Mouse (Mus musculus) embryonic facial prominence, embryonic 14.5 days (tissue): ENCODE data around the gene Stx18. TPM values are rescaled to one million over a fixed set of nuclear protein-coding genes. Genes with fewer than 3 reads are reported as not detected.

Source experiments
- ATAC-seq: fragments of 200-750 bp; cut with Nextera tagmentation; 2 replicates; pipeline ENCODE4 v1.8.0; 2017; ENCODE audit warnings: low read depth, moderate number of reproducible peaks, moderate TSS enrichment
- DNase-seq: peaks from one replicate; pipeline ENCODE4 v3.0.0-alpha.2; 2015; ENCODE audit warnings: low spot score
- H3K27ac ChIP-seq: fragments of 300-500 bp; sonication (generic); replicated peaks from 2 replicates; pipeline ENCODE4 v1.5.1; 2014; ENCODE audit warnings: low read depth, mild to moderate bottlenecking, low read length, moderate library complexity
- H3K27me3 ChIP-seq: fragments of 300-500 bp; sonication (generic); replicated peaks from 2 replicates; pipeline ENCODE4 v1.6.1; 2014; ENCODE audit warnings: low read length; ENCODE audit not compliant: control insufficient read depth, insufficient read depth
- H3K36me3 ChIP-seq: fragments of 300-500 bp; sonication (generic); 2 replicates; pipeline ENCODE4 v1.6.1; 2014; ENCODE audit warnings: low read length, mixed read lengths; ENCODE audit not compliant: control insufficient read depth, insufficient read depth
- H3K4me1 ChIP-seq: fragments of 300-500 bp; sonication (generic); 2 replicates; pipeline ENCODE4 v1.6.1; 2014; ENCODE audit warnings: antibody characterized with exemption, low read length; ENCODE audit not compliant: control insufficient read depth, insufficient read depth
- H3K4me2 ChIP-seq: fragments of 300-500 bp; sonication (generic); 2 replicates; pipeline ENCODE4 v1.6.1; 2014; ENCODE audit warnings: low read depth, mild to moderate bottlenecking, low read length, moderate library complexity, mixed read lengths
- H3K4me3 ChIP-seq: fragments of 300-500 bp; sonication (generic); 2 replicates; pipeline ENCODE4 v1.5.1; 2014; ENCODE audit warnings: low read depth, mild to moderate bottlenecking, low read length
- H3K9ac ChIP-seq: fragments of 300-500 bp; sonication (generic); 2 replicates; pipeline ENCODE4 v1.6.1; 2014; ENCODE audit warnings: low read depth, mild to moderate bottlenecking, low read length, moderate library complexity, mixed read lengths
- H3K9me3 ChIP-seq: fragments of 300-500 bp; sonication (generic); 2 replicates; pipeline ENCODE4 v1.6.1; 2016; ENCODE audit warnings: low read length; ENCODE audit not compliant: control insufficient read depth
- WGBS: fragments of 180-500 bp; shearing (Covaris S2); extraction: QIAGEN DNeasy Blood & Tissue Kit; methylation state at CpG from one replicate; pipeline ENCODE4 v1.1.7; 2014; 5-methylcytosine and 5-hydroxymethylcytosine counted together
- polyA plus RNA-seq: library from polyadenylated mRNA; unstranded; fragments of >200 nt; fragmentation: Nextera tagmentation; extraction: Ambion mirVana; gene quantifications from 2 replicates; pipeline ENCODE4 v1.2.1, GENCODE M21; 2014

Gene Stx18
- polyA plus RNA-seq, 1 experiment from 2014 or later = 45.8 TPM

- WGBS = 79% methylated on average over 3 of the region's 3 CpGs
- Histone ChIP-seq H3K4me2 (no peak overlapping the region), H3K9ac (no peak overlapping the region), H3K9me3 (no peaks in the 10 kb centered on the region), H3K27me3 (no peaks in the 10 kb centered on the region), H3K4me3 (no peak overlapping the region), H3K36me3 (no peaks in the 10 kb centered on the region), H3K4me1 (no peaks in the 10 kb centered on the region), H3K27ac (no peak overlapping the region)
- DNase-seq (no peak), ATAC-seq (no peak)
Observed at GRCm38 (mm10) chr5:38016945-38017344, 21.6 kb upstream of the Stx18 start.

- Histone ChIP-seq H3K4me3 (no peak overlapping the region), H3K9me3 (no peaks in the 10 kb centered on the region), H3K27ac (no peak overlapping the region), H3K4me2 (no peak overlapping the region), H3K27me3 (no peaks in the 10 kb centered on the region), H3K36me3 (no peaks in the 10 kb centered on the region), H3K9ac (no peak overlapping the region), H3K4me1 (peaks cover 8% of the 10 kb centered on the region; the same call in 1 of the 2 replicates)
- ATAC-seq = no peak
- WGBS = 55% methylated on average over 5 of the region's 5 CpGs
- DNase-seq = no peak
Observed at GRCm38 (mm10) chr5:38027656-38028055, 10.9 kb upstream of the Stx18 start.

- Histone ChIP-seq H3K4me2 (peak overlapping the region; percentile 86), H3K27ac (peak overlapping the region; percentile 75; the same call in 1 of the 2 replicates), H3K36me3 (peaks cover 6% of the 10 kb centered on the region; the same call in 1 of the 2 replicates), H3K9me3 (no peaks in the 10 kb centered on the region), H3K9ac (peak overlapping the region; percentile 84), H3K27me3 (0 out of 2 replicates have a peak, but pooled peaks cover 2% of the 10 kb centered on the region), H3K4me3 (peak overlapping the region; percentile 77), H3K4me1 (peaks cover 12% of the 10 kb centered on the region)
- no peak for DNase-seq
- no peak for ATAC-seq
- WGBS = 19% methylated on average over 9 of the region's 9 CpGs
Observed at GRCm38 (mm10) chr5:38038274-38038673, 268 bp upstream of the Stx18 start.

- H3K9ac ChIP-seq = peak overlapping the region; percentile 84
- H3K9me3 ChIP-seq = no peaks in the 10 kb centered on the region
- no peaks in the 10 kb centered on the region for H3K27me3 ChIP-seq
- no peak overlapping the region for H3K27ac ChIP-seq
- 24% methylated on average over 9 of the region's 9 CpGs for WGBS
- DNase-seq (no peak), ATAC-seq (no peak)
- H3K36me3 ChIP-seq = peaks cover 6% of the 10 kb centered on the region; the same call in 1 of the 2 replicates
- peak overlapping the region; percentile 86 for H3K4me2 ChIP-seq
- peaks cover 12% of the 10 kb centered on the region for H3K4me1 ChIP-seq
- H3K4me3 ChIP-seq = peak overlapping the region; percentile 77
Observed at GRCm38 (mm10) chr5:38039796-38040195, 1.3 kb downstream of the Stx18 start.

- Histone ChIP-seq H3K27me3 (no peaks in the 10 kb centered on the region), H3K36me3 (peaks cover 6% of the 10 kb centered on the region; the same call in 1 of the 2 replicates), H3K27ac (no peak overlapping the region), H3K4me2 (no peak overlapping the region), H3K4me1 (peaks cover 5% of the 10 kb centered on the region; the same call in 1 of the 2 replicates), H3K9me3 (no peaks in the 10 kb centered on the region), H3K4me3 (no peak overlapping the region), H3K9ac (no peak overlapping the region)
- DNase-seq (no peak), ATAC-seq (no peak)
- 36% methylated on average over 2 of the region's 2 CpGs for WGBS
Observed at GRCm38 (mm10) chr5:38044923-38045322, 6.4 kb downstream of the Stx18 start.

- no peak overlapping the region for H3K9ac ChIP-seq
- no peak overlapping the region for H3K27ac ChIP-seq
- no peaks in the 10 kb centered on the region for H3K36me3 ChIP-seq
- no peaks in the 10 kb centered on the region for H3K27me3 ChIP-seq
- H3K4me1 ChIP-seq = 0 out of 2 replicates have a peak, but pooled peaks cover 2% of the 10 kb centered on the region
- H3K4me2 ChIP-seq = no peak overlapping the region
- H3K9me3 ChIP-seq = no peaks in the 10 kb centered on the region
- ATAC-seq = no peak
- DNase-seq = no peak
- 45% methylated on average over 3 of the region's 3 CpGs for WGBS
- no peak overlapping the region for H3K4me3 ChIP-seq
Observed at GRCm38 (mm10) chr5:38048177-38048576, 9.6 kb downstream of the Stx18 start.

GRCm38 (mm10) chr5:38061051-38061450 is 22.5 kb downstream of the Stx18 start:
- DNase-seq = peak; percentile 43
- H3K4me2 ChIP-seq = no peak overlapping the region

GRCm38 (mm10) chr5:38062709-38063108 is 24.2 kb downstream of the Stx18 start:
- H3K27me3 ChIP-seq = no peaks in the 10 kb centered on the region
- no peak overlapping the region for H3K4me2 ChIP-seq
- no peak overlapping the region for H3K4me3 ChIP-seq
- H3K27ac ChIP-seq = no peak overlapping the region; the same call in 1 of the 2 replicates
- H3K9ac ChIP-seq = no peak overlapping the region
- no peaks in the 10 kb centered on the region for H3K36me3 ChIP-seq
- peak; percentile 45 for DNase-seq
- WGBS = 14% methylated on average over 5 of the region's 5 CpGs
- no peaks in the 10 kb centered on the region for H3K9me3 ChIP-seq
- H3K4me1 ChIP-seq = peaks cover 30% of the 10 kb centered on the region
- peak; percentile 17; the same call in 1 of the 2 replicates for ATAC-seq

More at GRCm38 (mm10) chr5:38061051-38061450, 22.5 kb downstream of the Stx18 start:
- 36% methylated on average over 2 of the region's 2 CpGs for WGBS
- no peak for ATAC-seq
- H3K36me3 ChIP-seq = no peaks in the 10 kb centered on the region
- no peak overlapping the region for H3K9ac ChIP-seq
- H3K27me3 ChIP-seq = no peaks in the 10 kb centered on the region
- H3K27ac ChIP-seq = peak overlapping the region; percentile 31
- no peaks in the 10 kb centered on the region for H3K9me3 ChIP-seq
- H3K4me1 ChIP-seq = peaks cover 30% of the 10 kb centered on the region
- no peak overlapping the region for H3K4me3 ChIP-seq

GRCm38 (mm10) chr5:38063339-38063738 is 24.8 kb downstream of the Stx18 start:
- Histone ChIP-seq H3K27me3 (no peaks in the 10 kb centered on the region), H3K27ac (peak overlapping the region; percentile 39; the same call in 1 of the 2 replicates), H3K9me3 (no peaks in the 10 kb centered on the region), H3K36me3 (no peaks in the 10 kb centered on the region), H3K4me3 (no peak overlapping the region), H3K4me2 (no peak overlapping the region; the same call in 1 of the 2 replicates), H3K9ac (no peak overlapping the region), H3K4me1 (peaks cover 30% of the 10 kb centered on the region)
- 63% methylated on average over 5 of the region's 5 CpGs for WGBS
- DNase-seq (no peak), ATAC-seq (no peak)
